Mouse (Mus musculus): Measurements from ENCODE around the gene Litaf. TPM values are rescaled to one million over a fixed set of nuclear protein-coding genes. Genes with fewer than 3 reads are reported as not detected.
A peak's percentile ranks its signal among the peaks of the same experiment; 100 is the strongest.

Litaf gene
- polyA plus RNA-seq, 1 experiment = 103 TPM

- H3K36me3 ChIP-seq (ENCODE audit: control insufficient read depth, insufficient read depth) = no peaks in the 10 kb centered on the region
- H3K27me3 ChIP-seq (ENCODE audit: control insufficient read depth, insufficient read depth, insufficient read length) = no peaks in the 10 kb centered on the region
- H3K4me3 ChIP-seq = no peak overlapping the region
- TF ChIP-seq TCF3 (IDR thresholded peaks at IDR 0.05; ENCODE audit: insufficient read length, low read depth) (no peak), CEBPB (IDR thresholded peaks at IDR 0.05; ENCODE audit: insufficient read depth, poor library complexity, severe bottlenecking) (no peak), REST (IDR thresholded peaks at IDR 0.05; ENCODE audit: insufficient read depth, insufficient read length) (no peak), MAX (IDR thresholded peaks at IDR 0.05; ENCODE audit: low read depth) (no peak)
- H3ac ChIP-seq (ENCODE audit: control insufficient read depth, insufficient read length) = no peak overlapping the region
- H3K79me2 ChIP-seq (ENCODE audit: control insufficient read depth, insufficient read depth) = no peaks in the 10 kb centered on the region
- no peak overlapping the region for H3K4me2 ChIP-seq (ENCODE audit: low read depth)
Observed at GRCm38 (mm10) chr16:10951581-10951980, 114.4 kb downstream of the Litaf start.

DNA sequence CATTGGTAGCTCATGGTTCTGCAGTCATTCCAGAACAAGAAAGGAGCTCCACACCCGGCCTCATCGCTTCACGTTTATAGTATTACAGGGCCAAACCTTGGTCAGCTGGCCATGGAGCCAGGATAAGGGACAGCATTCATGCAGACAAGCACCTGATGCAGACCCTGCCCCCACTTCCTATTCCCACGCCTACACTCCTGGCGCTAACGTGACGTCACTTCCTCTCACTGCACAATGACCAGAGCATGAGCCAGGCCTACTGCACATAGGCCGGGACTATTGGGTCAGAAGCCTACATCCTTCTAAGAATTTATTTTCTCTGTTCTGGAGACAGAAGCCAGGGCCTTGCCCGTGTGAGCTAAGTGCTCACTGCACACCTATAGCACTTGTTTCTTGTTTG lies 115.4 kb downstream of the Litaf start:
- Histone ChIP-seq H3K4me2 (ENCODE audit: low read depth) (no peak overlapping the region), H3K79me2 (ENCODE audit: control insufficient read depth, insufficient read depth) (no peaks in the 10 kb centered on the region), H3ac (ENCODE audit: control insufficient read depth, insufficient read length) (no peak overlapping the region), H3K36me3 (ENCODE audit: control insufficient read depth, insufficient read depth) (no peaks in the 10 kb centered on the region), H3K4me3 (no peak overlapping the region), H3K27me3 (ENCODE audit: control insufficient read depth, insufficient read depth, insufficient read length) (no peaks in the 10 kb centered on the region)
- no peak for TF ChIP-seq REST (IDR thresholded peaks at IDR 0.05; ENCODE audit: insufficient read depth, insufficient read length)
- no peak for TF ChIP-seq MYOD1 (IDR thresholded peaks at IDR 0.05; ENCODE audit: control insufficient read depth in 1 of 3, insufficient read length in 2 of 3, low read depth in 2 of 3)
- TF ChIP-seq POLR2A (IDR thresholded peaks at IDR 0.05; ENCODE audit: insufficient read length, low read depth) = no peak
- TF ChIP-seq USF1 (IDR thresholded peaks at IDR 0.05; ENCODE audit: low read depth) = no peak
- no peak for TF ChIP-seq POLR2AphosphoS2 (IDR thresholded peaks at IDR 0.05; ENCODE audit: insufficient read length, low read depth)
- TF ChIP-seq TCF3 (IDR thresholded peaks at IDR 0.05; ENCODE audit: insufficient read length, low read depth) = no peak
- no peak for TF ChIP-seq TCF12 (IDR thresholded peaks at IDR 0.05; ENCODE audit: insufficient read depth, poor library complexity, severe bottlenecking)
- TF ChIP-seq SRF (IDR thresholded peaks at IDR 0.05; ENCODE audit: control insufficient read depth, insufficient read length, low read depth) = no peak
- TF ChIP-seq E2F4 (IDR thresholded peaks at IDR 0.05; ENCODE audit: insufficient read depth) = no peak
- TF ChIP-seq MAX (IDR thresholded peaks at IDR 0.05; ENCODE audit: low read depth) = no peak
- TF ChIP-seq MYOG (IDR thresholded peaks at IDR 0.05; ENCODE audit: control insufficient read depth in 1 of 3, insufficient read depth in 1 of 3, insufficient read length in 2 of 3, low read depth in 2 of 3) = no peak
- no peak for TF ChIP-seq CEBPB (IDR thresholded peaks at IDR 0.05; ENCODE audit: insufficient read depth, poor library complexity, severe bottlenecking)

GRCm38 (mm10) chr16:10947724-10948123 lies 118.2 kb downstream of the Litaf start:
- no peak overlapping the region for H3ac ChIP-seq (ENCODE audit: control insufficient read depth, insufficient read length)
- no peaks in the 10 kb centered on the region for H3K27me3 ChIP-seq (ENCODE audit: control insufficient read depth, insufficient read depth, insufficient read length)
- TF ChIP-seq POLR2AphosphoS2 (IDR thresholded peaks at IDR 0.05; ENCODE audit: insufficient read length, low read depth) = no peak
- TF ChIP-seq TCF3 (IDR thresholded peaks at IDR 0.05; ENCODE audit: insufficient read length, low read depth) = no peak
- no peak for TF ChIP-seq SRF (IDR thresholded peaks at IDR 0.05; ENCODE audit: control insufficient read depth, insufficient read length, low read depth)
- no peak for TF ChIP-seq USF1 (IDR thresholded peaks at IDR 0.05; ENCODE audit: low read depth)
- TF ChIP-seq CEBPB (IDR thresholded peaks at IDR 0.05; ENCODE audit: insufficient read depth, poor library complexity, severe bottlenecking) = no peak
- TF ChIP-seq MYOD1 (IDR thresholded peaks at IDR 0.05; ENCODE audit: control insufficient read depth in 1 of 3, insufficient read length in 2 of 3, low read depth in 2 of 3) = no peak
- TF ChIP-seq REST (IDR thresholded peaks at IDR 0.05; ENCODE audit: insufficient read depth, insufficient read length) = no peak
- no peak for TF ChIP-seq E2F4 (IDR thresholded peaks at IDR 0.05; ENCODE audit: insufficient read depth)
- no peak for TF ChIP-seq POLR2A (IDR thresholded peaks at IDR 0.05; ENCODE audit: insufficient read length, low read depth)
- TF ChIP-seq MAX (IDR thresholded peaks at IDR 0.05; ENCODE audit: low read depth) = no peak
- TF ChIP-seq TCF12 (IDR thresholded peaks at IDR 0.05; ENCODE audit: insufficient read depth, poor library complexity, severe bottlenecking) = no peak
- no peak for TF ChIP-seq MYOG (IDR thresholded peaks at IDR 0.05; ENCODE audit: control insufficient read depth in 1 of 3, insufficient read depth in 1 of 3, insufficient read length in 2 of 3, low read depth in 2 of 3)
- H3K79me2 ChIP-seq (ENCODE audit: control insufficient read depth, insufficient read depth) = no peaks in the 10 kb centered on the region
- H3K36me3 ChIP-seq (ENCODE audit: control insufficient read depth, insufficient read depth) = no peaks in the 10 kb centered on the region
- peak overlapping the region; percentile 2 for H3K4me2 ChIP-seq (ENCODE audit: low read depth)
- no peak overlapping the region for H3K4me3 ChIP-seq

DNA sequence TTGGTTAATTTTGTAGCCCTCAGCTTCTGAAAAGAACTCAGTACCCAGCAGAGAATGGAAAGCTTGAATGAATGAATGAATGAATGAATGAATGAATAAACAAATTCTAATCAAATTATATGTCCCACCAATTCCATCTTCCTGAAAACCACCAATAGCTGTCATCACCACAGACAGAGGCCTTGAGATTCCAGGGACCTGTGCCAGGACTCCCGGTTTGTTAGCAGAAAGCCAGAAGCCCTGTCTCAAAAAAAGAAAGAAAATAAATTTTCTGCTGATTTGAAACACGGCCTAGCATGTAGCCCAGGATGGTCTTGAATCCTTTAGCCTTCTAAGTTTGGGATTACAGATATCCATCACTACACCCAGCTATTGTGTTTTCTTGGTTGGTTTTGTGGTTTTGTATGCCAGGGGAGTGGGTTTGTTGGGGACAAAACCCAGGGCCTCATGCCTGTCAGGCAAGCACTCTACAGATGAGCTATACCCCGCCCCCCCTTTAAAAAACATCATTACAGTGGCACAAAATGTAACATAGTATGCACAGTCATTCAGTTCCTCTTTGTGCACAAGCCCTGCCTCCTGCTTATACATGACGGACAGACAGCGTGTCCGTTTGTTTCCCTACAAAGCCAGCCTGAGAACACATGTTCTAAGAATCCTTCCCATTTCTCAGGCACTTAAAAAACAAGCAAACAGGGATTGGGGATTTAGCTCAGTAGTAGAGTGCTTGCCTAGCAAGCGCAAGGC lies 120.4 kb downstream of the Litaf start:
- no peaks in the 10 kb centered on the region for H3K27me3 ChIP-seq (ENCODE audit: control insufficient read depth, insufficient read depth, insufficient read length)
- no peaks in the 10 kb centered on the region for H3K36me3 ChIP-seq (ENCODE audit: control insufficient read depth, insufficient read depth)
- TF ChIP-seq REST (IDR thresholded peaks at IDR 0.05; ENCODE audit: insufficient read depth, insufficient read length) = no peak
- no peak for TF ChIP-seq USF1 (IDR thresholded peaks at IDR 0.05; ENCODE audit: low read depth)
- TF ChIP-seq MYOG (IDR thresholded peaks at IDR 0.05; ENCODE audit: control insufficient read depth in 1 of 3, insufficient read depth in 1 of 3, insufficient read length in 2 of 3, low read depth in 2 of 3) = no peak
- no peak for TF ChIP-seq E2F4 (IDR thresholded peaks at IDR 0.05; ENCODE audit: insufficient read depth)
- no peak for TF ChIP-seq MYOD1 (IDR thresholded peaks at IDR 0.05; ENCODE audit: control insufficient read depth in 1 of 3, insufficient read length in 2 of 3, low read depth in 2 of 3)
- TF ChIP-seq MAX (IDR thresholded peaks at IDR 0.05; ENCODE audit: low read depth) = no peak
- no peak for TF ChIP-seq POLR2A (IDR thresholded peaks at IDR 0.05; ENCODE audit: insufficient read length, low read depth)
- TF ChIP-seq CEBPB (IDR thresholded peaks at IDR 0.05; ENCODE audit: insufficient read depth, poor library complexity, severe bottlenecking) = no peak
- TF ChIP-seq SRF (IDR thresholded peaks at IDR 0.05; ENCODE audit: control insufficient read depth, insufficient read length, low read depth) = no peak
- no peak for TF ChIP-seq TCF12 (IDR thresholded peaks at IDR 0.05; ENCODE audit: insufficient read depth, poor library complexity, severe bottlenecking)
- no peak for TF ChIP-seq TCF3 (IDR thresholded peaks at IDR 0.05; ENCODE audit: insufficient read length, low read depth)
- TF ChIP-seq POLR2AphosphoS2 (IDR thresholded peaks at IDR 0.05; ENCODE audit: insufficient read length, low read depth) = no peak
- no peak overlapping the region for H3K4me3 ChIP-seq
- H3K4me2 ChIP-seq (ENCODE audit: low read depth) = no peak overlapping the region
- H3ac ChIP-seq (ENCODE audit: control insufficient read depth, insufficient read length) = no peak overlapping the region
- no peaks in the 10 kb centered on the region for H3K79me2 ChIP-seq (ENCODE audit: control insufficient read depth, insufficient read depth)
